Mouse (Mus musculus) myocyte (in vitro differentiated cells): Measurements from ENCODE around the gene Mcl1. TPM values are rescaled to one million over a fixed set of nuclear protein-coding genes. Genes with fewer than 3 reads are reported as not detected.
"Not testable (repeated sequence)": the region's sequence is repeated elsewhere in the genome, so short reads cannot be mapped to it uniquely, and the experiment has no call there.

ENCODE experiments used
- H3K27me3 ChIP-seq: one replicate; pipeline ENCODE4 v1.6.1; 2011; ENCODE audit not compliant: control insufficient read depth, insufficient read depth, insufficient read length
- H3K36me3 ChIP-seq: one replicate; pipeline ENCODE4 v1.6.1; 2011; ENCODE audit not compliant: control insufficient read depth, insufficient read depth
- H3K4me2 ChIP-seq: one replicate; pipeline ENCODE4 v1.6.1; 2011; ENCODE audit warnings: low read depth, control low read depth
- H3K4me3 ChIP-seq: one replicate; pipeline ENCODE4 v1.5.1; 2011; ENCODE audit warnings: mild to moderate bottlenecking, control low read depth, moderate library complexity
- H3K79me2 ChIP-seq: one replicate; pipeline ENCODE4 v1.6.1; 2011; ENCODE audit not compliant: control insufficient read depth, insufficient read depth
- H3ac ChIP-seq: one replicate; pipeline ENCODE4 v1.6.1; 2011; ENCODE audit not compliant: control insufficient read depth, insufficient read length
- CEBPB ChIP-seq: IDR thresholded peaks from 2 replicates; pipeline ENCODE4 v1.6.1; 2011; ENCODE audit warnings: mild to moderate bottlenecking, moderate library complexity; ENCODE audit not compliant: poor library complexity, insufficient read depth, severe bottlenecking
- E2F4 ChIP-seq: IDR thresholded peaks from one replicate; pipeline ENCODE4 v1.6.1; 2011; ENCODE audit warnings: mild to moderate bottlenecking, control low read depth, moderate library complexity; ENCODE audit not compliant: insufficient read depth
- MAX ChIP-seq: IDR thresholded peaks from one replicate; pipeline ENCODE4 v1.6.1; 2011; ENCODE audit warnings: low read depth, mild to moderate bottlenecking, control low read depth
- MYOD1 ChIP-seq, 3 experiments: IDR thresholded peaks; one replicate each; pipeline ENCODE4 v1.6.1; 2011; ENCODE audit warnings: control low read depth in 2 of 3, low read depth in 2 of 3, mild to moderate bottlenecking in 2 of 3, moderate library complexity in 1 of 3; ENCODE audit not compliant: insufficient read length in 2 of 3, control insufficient read depth in 1 of 3
- MYOG ChIP-seq, 3 experiments: IDR thresholded peaks; one replicate each; pipeline ENCODE4 v1.6.1; 2011; ENCODE audit warnings: control low read depth in 2 of 3, low read depth in 2 of 3, mild to moderate bottlenecking in 2 of 3; ENCODE audit not compliant: insufficient read length in 2 of 3, control insufficient read depth in 1 of 3, insufficient read depth in 1 of 3
- POLR2A ChIP-seq: IDR thresholded peaks from one replicate; pipeline ENCODE4 v1.6.1; 2011; ENCODE audit warnings: low read depth, mild to moderate bottlenecking, control low read depth, moderate library complexity; ENCODE audit not compliant: insufficient read length
- POLR2AphosphoS2 ChIP-seq: IDR thresholded peaks from one replicate; pipeline ENCODE4 v1.6.1; 2011; ENCODE audit warnings: low read depth, control low read depth; ENCODE audit not compliant: insufficient read length
- REST ChIP-seq: IDR thresholded peaks from one replicate; pipeline ENCODE4 v1.6.1; 2011; ENCODE audit warnings: mild to moderate bottlenecking, control low read depth, moderate library complexity; ENCODE audit not compliant: insufficient read depth, insufficient read length
- SRF ChIP-seq: IDR thresholded peaks from one replicate; pipeline ENCODE4 v1.6.1; 2011; ENCODE audit warnings: low read depth; ENCODE audit not compliant: control insufficient read depth, insufficient read length
- TCF12 ChIP-seq: IDR thresholded peaks from one replicate; pipeline ENCODE4 v1.6.1; 2011; ENCODE audit warnings: mild to moderate bottlenecking, control low read depth; ENCODE audit not compliant: poor library complexity, insufficient read depth, severe bottlenecking
- TCF3 ChIP-seq: IDR thresholded peaks from one replicate; pipeline ENCODE4 v1.6.1; 2011; ENCODE audit warnings: low read depth, control low read depth; ENCODE audit not compliant: insufficient read length
- USF1 ChIP-seq: IDR thresholded peaks from one replicate; pipeline ENCODE4 v1.6.1; 2011; ENCODE audit warnings: low read depth, mild to moderate bottlenecking, control low read depth, moderate library complexity
- polyA plus RNA-seq: library from polyadenylated mRNA; unstranded; fragments of >200 nt; fragmentation: generic; extraction: Trizol; gene quantifications from one replicate; pipeline ENCODE4 v1.2.1, GENCODE M21; 2012; ENCODE audit warnings: missing spikeins

Gene Mcl1
- polyA plus RNA-seq, 1 experiment, result 51.6 TPM

- Histone ChIP-seq H3K4me3 (no peak overlapping the region), H3ac (no peak overlapping the region)
Measured at GRCm38 (mm10) chr3:95621241-95621640, 37.3 kb upstream of the Mcl1 start.

GRCm38 (mm10) chr3:95622421-95622820, 36.2 kb upstream of the Mcl1 start:
- H3K27me3 ChIP-seq, H3K4me3 ChIP-seq, H3K4me2 ChIP-seq, H3ac ChIP-seq: not testable (repeated sequence)
- H3K36me3 ChIP-seq, result peaks cover 22% of the 10 kb centered on the region
- H3K79me2 ChIP-seq, result peaks cover 22% of the 10 kb centered on the region

More at GRCm38 (mm10) chr3:95621241-95621640, 37.3 kb upstream of the Mcl1 start:
- Histone ChIP-seq H3K36me3 (peaks cover 10% of the 10 kb centered on the region), H3K27me3 (no peaks in the 10 kb centered on the region), H3K79me2 (peaks cover 10% of the 10 kb centered on the region), H3K4me2 (no peak overlapping the region)
- TF ChIP-seq TCF3, result no peak
- no peak for TF ChIP-seq MYOD1 (IDR thresholded peaks at IDR 0.05; ENCODE audit: control insufficient read depth in 1 of 3, insufficient read length in 2 of 3, low read depth in 2 of 3)
- TF ChIP-seq E2F4, result no peak
- TF ChIP-seq REST, result no peak
- TF ChIP-seq POLR2AphosphoS2, result no peak
- no peak for TF ChIP-seq CEBPB

GRCm38 (mm10) chr3:95623551-95623950, 35.0 kb upstream of the Mcl1 start:
- no peak overlapping the region for H3ac ChIP-seq
- H3K79me2 ChIP-seq, result peaks cover 34% of the 10 kb centered on the region
- no peak for TF ChIP-seq TCF12
- TF ChIP-seq SRF, result no peak
- TF ChIP-seq POLR2AphosphoS2, result no peak
- no peak for TF ChIP-seq TCF3
- TF ChIP-seq MYOD1 (IDR thresholded peaks at IDR 0.05; ENCODE audit: control insufficient read depth in 1 of 3, insufficient read length in 2 of 3, low read depth in 2 of 3), result no peak
- TF ChIP-seq MAX, result no peak
- no peak for TF ChIP-seq MYOG (IDR thresholded peaks at IDR 0.05; ENCODE audit: control insufficient read depth in 1 of 3, insufficient read depth in 1 of 3, insufficient read length in 2 of 3, low read depth in 2 of 3)
- no peak for TF ChIP-seq CEBPB
- TF ChIP-seq POLR2A, result no peak
- H3K4me3 ChIP-seq, result no peak overlapping the region
- no peaks in the 10 kb centered on the region for H3K27me3 ChIP-seq
- H3K36me3 ChIP-seq, result peaks cover 33% of the 10 kb centered on the region
- H3K4me2 ChIP-seq, result no peak overlapping the region

GRCm38 (mm10) chr3:95623991-95624515, 34.5 kb upstream of the Mcl1 start:
- peak overlapping the region; percentile 89 for H3K4me2 ChIP-seq
- peak overlapping the region; percentile 62 for H3K4me3 ChIP-seq
- not testable (repeated sequence) for H3K27me3 ChIP-seq

GRCm38 (mm10) chr3:95624628-95625503, 33.7 kb upstream of the Mcl1 start, which contains the start of gene Ensa:
Ensa (plus strand) TSS chr3:95624993.
- H3ac ChIP-seq, result no peak within 1 kb of the TSS
- H3K79me2 ChIP-seq, result peaks cover 37% of the 10 kb centered on the region
- peaks cover 37% of the 10 kb centered on the region for H3K36me3 ChIP-seq
- peak within 1 kb of the TSS; percentile 62 for H3K4me3 ChIP-seq
- no peaks in the 10 kb centered on the region for H3K27me3 ChIP-seq
- peak within 1 kb of the TSS; percentile 99 for H3K4me2 ChIP-seq
- no peak for TF ChIP-seq MYOD1 (IDR thresholded peaks at IDR 0.05; ENCODE audit: control insufficient read depth in 1 of 3, insufficient read length in 2 of 3, low read depth in 2 of 3)
- TF ChIP-seq TCF12, result no peak
- peak; percentile 67 for TF ChIP-seq POLR2A
- TF ChIP-seq SRF, result peak; percentile 45
- 0 out of 2 replicates have a peak, but pooled peaks have one; percentile 42 for TF ChIP-seq CEBPB
- no peak for TF ChIP-seq E2F4
- no peak for TF ChIP-seq MYOG (IDR thresholded peaks at IDR 0.05; ENCODE audit: control insufficient read depth in 1 of 3, insufficient read depth in 1 of 3, insufficient read length in 2 of 3, low read depth in 2 of 3)
- TF ChIP-seq MAX, result no peak
- TF ChIP-seq REST, result no peak
- TF ChIP-seq TCF3, result no peak
- no peak for TF ChIP-seq USF1
- peak; percentile 44 for TF ChIP-seq POLR2AphosphoS2

More at GRCm38 (mm10) chr3:95623991-95624515, 34.5 kb upstream of the Mcl1 start:
- not testable (repeated sequence) for H3ac ChIP-seq
- H3K36me3 ChIP-seq, result peaks cover 38% of the 10 kb centered on the region
- peaks cover 37% of the 10 kb centered on the region for H3K79me2 ChIP-seq
